Mouse (Mus musculus) MEL (cell line): ENCODE measurements around the gene Abca13.

Source experiments
- CTCF ChIP-seq, 3 experiments: IDR thresholded peaks in 2 of 3; conservative IDR thresholded peaks in 1 of 3; 2 replicates each; pipeline ENCODE4 v1.5.1; 2011 to 2012; ENCODE audit warnings: low read length in 3 of 3, low read depth in 2 of 3, mild to moderate bottlenecking in 2 of 3, improper control_type of control experiment in 1 of 3, inconsistent platforms in 1 of 3, mixed read lengths in 1 of 3, moderate library complexity in 1 of 3; ENCODE audit not compliant: control insufficient read depth in 1 of 3, insufficient read depth in 1 of 3, poor library complexity in 1 of 3, severe bottlenecking in 1 of 3
- E2F4 ChIP-seq: IDR thresholded peaks from 2 replicates; pipeline ENCODE4 v1.6.1; 2011; ENCODE audit warnings: low read depth, low read length, improper control_type of control experiment, borderline replicate concordance
- EP300 ChIP-seq, 2 experiments: IDR thresholded peaks; 2 replicates each; pipeline ENCODE4 v1.6.1; 2011; ENCODE audit warnings: improper control_type of control experiment in 2 of 2, low read length in 2 of 2, low read depth in 1 of 2, mild to moderate bottlenecking in 1 of 2
- GATA1 ChIP-seq: IDR thresholded peaks from 2 replicates; pipeline ENCODE4 v1.6.1; 2011; ENCODE audit warnings: low read depth, low read length, improper control_type of control experiment
- MAZ ChIP-seq: IDR thresholded peaks from 2 replicates; pipeline ENCODE4 v1.6.1; 2012; ENCODE audit warnings: low read depth, mild to moderate bottlenecking, inconsistent platforms, low read length, improper control_type of control experiment
- NELFE ChIP-seq: IDR thresholded peaks from 2 replicates; pipeline ENCODE4 v1.6.1; 2011; ENCODE audit warnings: low read depth, low read length, improper control_type of control experiment
- POLR2A ChIP-seq, 2 experiments: IDR thresholded peaks; 2 replicates each; pipeline ENCODE4 v1.6.1; 2011 to 2012; ENCODE audit warnings: low read length in 2 of 2, mild to moderate bottlenecking in 2 of 2, control low read depth in 1 of 2, improper control_type of control experiment in 1 of 2, low read depth in 1 of 2, moderate library complexity in 1 of 2; ENCODE audit not compliant: control insufficient read depth in 1 of 2, insufficient read depth in 1 of 2, poor library complexity in 1 of 2
- POLR2AphosphoS5 ChIP-seq: IDR thresholded peaks from 2 replicates; pipeline ENCODE4 v1.6.1; 2012; ENCODE audit warnings: low read depth, borderline replicate concordance, mild to moderate bottlenecking, inconsistent platforms, low read length, moderate library complexity, mixed read lengths
- TCF12 ChIP-seq: IDR thresholded peaks from 2 replicates; pipeline ENCODE4 v1.6.1; 2014; ENCODE audit warnings: low read depth, mild to moderate bottlenecking, inconsistent platforms, low read length, improper control_type of control experiment, moderate library complexity
- USF1 ChIP-seq: IDR thresholded peaks from 2 replicates; pipeline ENCODE4 v1.6.1; 2014; ENCODE audit warnings: low read depth, mild to moderate bottlenecking, inconsistent platforms, low read length, improper control_type of control experiment, moderate library complexity
- ZMIZ1 ChIP-seq: IDR thresholded peaks from 2 replicates; pipeline ENCODE4 v1.6.1; 2012; ENCODE audit warnings: low read depth, mild to moderate bottlenecking, inconsistent platforms, low read length, improper control_type of control experiment, moderate library complexity

DNA sequence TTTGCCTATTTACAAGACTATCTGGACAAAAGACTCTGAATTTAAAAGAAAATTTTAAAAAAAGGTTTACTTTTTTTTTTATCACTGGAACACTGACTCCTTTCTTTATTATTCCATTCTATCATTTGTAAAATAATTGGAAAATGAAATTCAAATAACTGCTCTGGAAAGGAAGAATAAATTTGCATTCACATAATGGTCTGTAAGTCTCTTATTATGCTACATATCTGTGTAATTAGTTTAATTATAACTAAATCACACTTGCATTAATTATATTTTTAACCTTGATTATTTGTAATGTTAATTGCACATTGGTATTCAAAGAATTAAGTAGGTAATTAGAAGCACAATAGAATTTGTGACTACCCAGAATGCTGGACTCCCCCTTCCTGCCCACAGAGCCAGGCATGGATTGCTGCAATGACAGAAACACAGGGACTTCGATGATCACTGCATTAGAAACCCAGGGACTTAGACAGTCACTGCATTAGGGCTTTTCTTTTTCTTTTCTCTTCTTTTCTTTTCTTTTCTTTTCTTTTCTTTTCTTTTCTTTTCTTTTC, 400.1 kb downstream of the Abca13 start:
- TF ChIP-seq CTCF (IDR thresholded peaks at IDR 0.05 in 2 of 3, conservative IDR thresholded peaks at IDR 0.05 in 1 of 3; ENCODE audit: control insufficient read depth in 1 of 3, insufficient read depth in 1 of 3, low read depth in 2 of 3, low read length in 3 of 3, poor library complexity in 1 of 3, severe bottlenecking in 1 of 3) (no peak), EP300 (IDR thresholded peaks at IDR 0.05; ENCODE audit: low read depth in 1 of 2, low read length in 2 of 2) (no peak), MAZ (no peak), NELFE (no peak), ZMIZ1 (no peak), E2F4 (no peak), TCF12 (no peak), GATA1 (no peak), USF1 (no peak), POLR2AphosphoS5 (no peak), POLR2A (IDR thresholded peaks at IDR 0.05; ENCODE audit: control insufficient read depth in 1 of 2, insufficient read depth in 1 of 2, low read depth in 1 of 2, low read length in 2 of 2, poor library complexity in 1 of 2) (no peak)
